Mouse (Mus musculus) left cerebral cortex, postnatal 36 days (tissue): ENCODE measurements around the gene Ankrd49. TPM values are rescaled to one million over a fixed set of nuclear protein-coding genes. Genes with fewer than 3 reads are reported as not detected.

Source experiments
- DNase-seq, 2 experiments: peaks; one replicate each; pipeline ENCODE4 v3.0.0; 2021 to 2022; ENCODE audit warnings: low spot score in 2 of 2, mixed read lengths in 1 of 2
- intact Hi-C: fragments of 180-260 bp; cut with DNase I; formaldehyde crosslinking; loops from one replicate; pipeline ENCODE4 v1.15.1; 2025
- total RNA-seq, 2 experiments: library from RNA; stranded (reverse); gene quantifications; 2 replicates each; pipeline ENCODE4 v1.2.3; 2021

Gene Ankrd49
- total RNA-seq, 2 experiments from 2014 or later: 11.5 to 12.2 TPM

DNA sequence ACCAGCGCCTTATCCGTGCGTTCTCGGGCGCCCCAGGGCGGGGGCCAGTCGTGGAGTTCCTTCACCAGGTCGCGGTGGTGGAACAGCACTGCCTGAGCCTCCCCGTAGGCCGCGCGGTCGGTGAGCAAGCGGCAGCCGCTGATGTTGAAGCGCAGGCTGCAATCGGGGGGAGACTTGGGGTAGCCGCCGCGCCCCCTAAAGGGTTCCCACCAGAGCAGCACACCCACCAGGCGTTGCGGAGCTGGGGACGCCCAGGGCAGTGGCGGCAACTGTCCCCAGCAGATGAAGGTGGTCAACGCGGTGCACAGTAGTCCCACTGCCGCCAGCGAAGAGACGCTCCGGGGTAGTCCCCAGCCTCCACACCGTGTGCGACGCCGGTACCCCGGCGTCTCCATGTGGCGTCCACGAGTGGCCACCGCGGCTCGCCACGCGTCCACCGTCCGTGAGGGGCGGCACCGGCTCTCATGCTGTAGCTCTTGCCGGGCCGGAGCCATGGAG lies 33.1 kb downstream of the Ankrd49 start:
- DNase-seq: no peak
- intact Hi-C loops: no loop called here

GRCm38 (mm10) chr9:14750901-14751502 lies 33.7 kb downstream of the Ankrd49 start:
- no peak for DNase-seq
- intact Hi-C loops: no loop called here

- intact Hi-C loops: no loop called here
- no peak for DNase-seq
Measured at GRCm38 (mm10) chr9:14740151-14740924, 44.3 kb downstream of the Ankrd49 start, which contains the start of gene Piwil4. Gene Piwil4, minus strand, starts transcription at chr9:14740733.

GRCm38 (mm10) chr9:14739498-14740150 lies 45.0 kb downstream of the Ankrd49 start:
- intact Hi-C loops: no loop called here
- DNase-seq: no peak

DNA sequence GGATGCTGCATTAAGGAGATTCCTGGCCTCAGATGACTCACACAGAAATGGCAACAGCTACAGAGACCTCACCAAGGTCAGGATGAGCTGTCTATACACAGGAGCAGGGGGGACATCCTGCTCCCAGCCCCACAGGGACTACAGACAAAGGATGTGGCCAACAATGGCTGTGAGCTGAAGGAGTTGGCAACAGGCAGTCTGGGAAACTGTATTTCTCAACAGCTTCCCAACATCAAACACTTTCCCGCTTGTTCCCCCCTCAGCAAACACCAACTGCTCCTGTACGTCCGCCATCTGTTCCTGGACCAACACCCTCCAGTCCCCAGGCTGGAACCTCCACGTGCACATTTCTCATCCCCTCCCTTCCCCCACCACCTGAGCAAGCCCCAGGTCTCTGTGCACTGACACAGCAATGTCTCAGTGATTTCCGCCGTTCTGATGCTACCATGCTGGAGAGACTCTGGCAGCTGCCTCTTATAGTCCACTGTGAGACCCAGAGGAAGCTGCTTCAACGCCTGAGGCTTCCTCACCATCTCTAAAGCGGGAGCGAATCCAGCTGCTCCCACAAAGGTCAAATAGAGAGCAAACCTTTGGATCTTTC lies 53.6 kb downstream of the Ankrd49 start:
- no peak for DNase-seq
- intact Hi-C loops: no loop called here

Other genes with a start within 250 kb of the Ankrd49 start
- 10 to 100 TPM; 14.6 to 16.9 TPM for gene Amotl1, start 139.8 kb downstream of the Ankrd49 start, total RNA-seq
- not detected for gene Piwil4, start 44.1 kb downstream of the Ankrd49 start, total RNA-seq
- under 1 TPM; 0.16 to 0.20 TPM for gene Fut4, start 32.5 kb downstream of the Ankrd49 start, total RNA-seq
- not detected for gene 1700012B09Rik, start 13.8 kb downstream of the Ankrd49 start, total RNA-seq
- 10 to 100 TPM in 1 of 2 experiments, 1 to 10 TPM in 1; 9.2 to 18.3 TPM for gene Mre11a, start 202 bp downstream of the Ankrd49 start, total RNA-seq
- 10 to 100 TPM; 21.7 to 27.3 TPM for gene Gpr83, start 75.4 kb upstream of the Ankrd49 start, total RNA-seq
- not detected for gene Izumo1r, start 119.1 kb upstream of the Ankrd49 start, total RNA-seq